ENCODE assay signal across 31 mouse cellular contexts in the genomic region with DNA sequence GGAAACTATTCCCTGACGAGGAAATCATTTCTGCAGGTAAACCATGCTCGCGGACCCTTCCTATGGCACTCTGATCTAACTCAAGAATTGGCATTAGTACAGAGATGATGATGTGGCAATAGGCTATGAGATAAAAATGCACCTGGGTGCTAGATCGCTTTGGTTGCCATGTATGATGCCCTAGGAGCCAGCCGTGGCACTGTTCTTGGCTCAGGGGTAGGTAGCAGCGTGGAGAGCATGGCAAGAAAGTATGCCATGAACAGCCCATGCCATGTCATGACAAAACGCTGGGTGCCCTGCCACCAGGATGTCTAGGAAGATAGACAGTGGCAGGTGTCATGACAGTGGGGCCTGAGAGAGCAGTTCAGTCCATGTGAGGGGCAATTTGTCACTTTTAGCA.
"Had no signal": no experiment of that assay in that cellular context is flagged by ENCODE, and none has a peak within 500 bp of the region (broad histone marks: within the 10 kb centered on the region; RNA-seq: fewer than 3 reads in every experiment).

No protein-coding gene starts in this region.

- ATAC-seq: liver, embryonic 12.5 days; liver, postnatal 0 days; lung, postnatal 0 days; midbrain, embryonic 13.5 days; midbrain, embryonic 15.5 days had no signal

- H3K9ac ChIP-seq: limb, embryonic 12.5 days; limb, embryonic 13.5 days; limb, embryonic 15.5 days; liver, embryonic 12.5 days; liver, embryonic 13.5 days; liver, embryonic 14.5 days; liver, embryonic 15.5 days; liver, postnatal 0 days; lung, embryonic 14.5 days; lung, embryonic 15.5 days; midbrain, embryonic 12.5 days; midbrain, embryonic 13.5 days; midbrain, embryonic 15.5 days; neural tube, embryonic 12.5 days had no signal

- H3K4me2 ChIP-seq: limb, embryonic 12.5 days; limb, embryonic 13.5 days; limb, embryonic 15.5 days; liver, embryonic 11.5 days; liver, embryonic 12.5 days; liver, embryonic 13.5 days; liver, embryonic 15.5 days; lung, embryonic 14.5 days; lung, embryonic 15.5 days; midbrain, embryonic 11.5 days; midbrain, embryonic 12.5 days; midbrain, embryonic 13.5 days; midbrain, embryonic 15.5 days; neural tube, embryonic 12.5 days had no signal

- DNase-seq: left cerebral cortex, postnatal 4 days; liver; liver, embryonic 13.5 days; liver, postnatal 0 days; lung, adult 18-20 months; lung, adult 2 months; lung, embryonic 14.5 days; lung, postnatal 10 days; lung, postnatal 14 days; lung, postnatal 36 days; lung, postnatal 4 days; midbrain, embryonic 14.5 days had no signal

- H3K27ac ChIP-seq: limb, embryonic 10.5 days; limb, embryonic 12.5 days; limb, embryonic 13.5 days; limb, embryonic 15.5 days; liver, embryonic 12.5 days; liver, embryonic 13.5 days; liver, embryonic 14.5 days; liver, embryonic 15.5 days; lung, embryonic 15.5 days; macrophage; midbrain, embryonic 10.5 days; midbrain, embryonic 12.5 days; midbrain, embryonic 13.5 days; midbrain, embryonic 15.5 days; neural tube, embryonic 12.5 days had no signal

- H3K4me3 ChIP-seq: limb, embryonic 10.5 days; limb, embryonic 12.5 days; limb, embryonic 13.5 days; limb, embryonic 15.5 days; liver, embryonic 12.5 days; liver, embryonic 13.5 days; liver, embryonic 15.5 days; lung, embryonic 15.5 days; megakaryocyte, embryonic 14.5 days; midbrain, embryonic 10.5 days; midbrain, embryonic 12.5 days; midbrain, embryonic 13.5 days; midbrain, embryonic 15.5 days; myocyte; neural tube, embryonic 12.5 days had no signal

- H3K4me1 ChIP-seq: limb, embryonic 10.5 days; limb, embryonic 12.5 days; limb, embryonic 13.5 days; limb, embryonic 15.5 days; liver, embryonic 12.5 days; liver, embryonic 13.5 days; liver, embryonic 15.5 days; lung, embryonic 15.5 days; midbrain, embryonic 10.5 days; midbrain, embryonic 12.5 days; midbrain, embryonic 13.5 days; midbrain, embryonic 15.5 days; neural tube, embryonic 12.5 days had no signal

- H3K9me3 ChIP-seq: limb, embryonic 10.5 days; limb, embryonic 12.5 days; limb, embryonic 13.5 days; limb, embryonic 15.5 days; liver, embryonic 12.5 days; liver, embryonic 13.5 days; liver, embryonic 15.5 days; lung, embryonic 15.5 days; midbrain, embryonic 10.5 days; midbrain, embryonic 12.5 days; midbrain, embryonic 13.5 days; midbrain, embryonic 15.5 days; neural tube, embryonic 12.5 days had no signal

- H3K27me3 ChIP-seq: limb, embryonic 12.5 days; limb, embryonic 13.5 days; limb, embryonic 15.5 days; liver, embryonic 12.5 days; liver, embryonic 13.5 days; lung, embryonic 15.5 days; midbrain, embryonic 12.5 days; midbrain, embryonic 13.5 days; midbrain, embryonic 15.5 days; neural tube, embryonic 12.5 days had no signal

- H3K36me3 ChIP-seq: limb, embryonic 10.5 days; limb, embryonic 12.5 days; limb, embryonic 13.5 days; limb, embryonic 15.5 days; liver, embryonic 12.5 days; liver, embryonic 13.5 days; liver, embryonic 15.5 days; lung, embryonic 15.5 days; midbrain, embryonic 10.5 days; midbrain, embryonic 12.5 days; midbrain, embryonic 13.5 days; midbrain, embryonic 15.5 days; neural tube, embryonic 12.5 days had no signal
